Mouse (Mus musculus) ES-E14 (cell line): ENCODE measurements around the gene Gm43720.

Experiments
- CHD2 ChIP-seq: IDR thresholded peaks from 2 replicates; pipeline ENCODE4 v1.6.1; 2014; ENCODE audit warnings: mild to moderate bottlenecking, low read depth, low read length, inconsistent platforms
- MAFK ChIP-seq: IDR thresholded peaks from 2 replicates; pipeline ENCODE4 v1.6.1; 2014; ENCODE audit warnings: mild to moderate bottlenecking, low read depth, low read length, inconsistent platforms; ENCODE audit not compliant: insufficient read depth

GRCm38 (mm10) chr5:138233778-138234177 lies 46.0 kb downstream of the Gm43720 start:
- TF ChIP-seq MAFK (no peak), CHD2 (no peak)
